Mouse (Mus musculus) C2C12 (cell line): ENCODE measurements around the gene Nek11.

Source experiments
- CEBPB ChIP-seq: IDR thresholded peaks from one replicate; pipeline ENCODE4 v1.6.1; 2011; ENCODE audit warnings: low read depth, mild to moderate bottlenecking, control low read depth, moderate library complexity
- CTCF ChIP-seq: IDR thresholded peaks from one replicate; pipeline ENCODE4 v1.5.1; 2011; ENCODE audit not compliant: control insufficient read depth, insufficient read depth, insufficient read length
- MAX ChIP-seq: IDR thresholded peaks from one replicate; pipeline ENCODE4 v1.6.1; 2011; ENCODE audit warnings: mild to moderate bottlenecking, control low read depth
- MYOD1 ChIP-seq: IDR thresholded peaks from one replicate; pipeline ENCODE4 v1.6.1; 2011; ENCODE audit warnings: low read depth; ENCODE audit not compliant: control insufficient read depth, insufficient read length
- MYOG ChIP-seq: IDR thresholded peaks from one replicate; pipeline ENCODE4 v1.6.1; 2011; ENCODE audit not compliant: control insufficient read depth, insufficient read length; ENCODE audit errors: extremely low read depth
- USF1 ChIP-seq: IDR thresholded peaks from one replicate; pipeline ENCODE4 v1.6.1; 2011; ENCODE audit warnings: low read depth, mild to moderate bottlenecking, control low read depth, moderate library complexity

DNA sequence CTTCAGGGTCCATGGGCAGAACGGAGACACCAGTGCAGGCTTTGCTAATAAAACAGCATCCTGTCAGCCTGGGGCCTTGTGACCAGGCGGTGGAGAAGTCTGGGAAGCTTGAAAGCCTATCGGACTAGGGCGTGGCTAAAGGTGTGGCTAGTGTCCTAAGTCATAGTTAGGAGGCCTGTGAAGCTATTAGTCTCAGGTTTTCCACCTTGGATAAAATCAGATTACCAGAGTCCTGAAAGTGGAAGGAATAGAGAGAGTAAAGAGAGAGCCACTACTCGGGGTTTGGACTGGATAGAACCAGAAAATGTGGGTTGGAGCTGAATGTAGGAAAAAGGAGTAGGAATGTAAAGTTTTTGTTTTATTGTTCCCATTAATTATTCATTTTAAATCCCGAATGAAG, 250.3 kb downstream of the Nek11 start, which contains the start of gene 1700080E11Rik:
- no peak for TF ChIP-seq CTCF
- no peak for TF ChIP-seq USF1
- TF ChIP-seq MYOG = no peak
- TF ChIP-seq MYOD1 = no peak
- no peak for TF ChIP-seq CEBPB
- TF ChIP-seq MAX = no peak
